ENCODE assay signal across 32 mouse cellular contexts in genomic region chr5:99153269-99153850, GRCm38 (mm10).
DNase-seq lines count a peak whose midpoint lies in the region; ATAC-seq and TF ChIP-seq lines count a peak whose summit lies in the region.
"Had no signal": no experiment of that assay in that cellular context is flagged by ENCODE, and none has a peak within 500 bp of the region (broad histone marks: within the 10 kb centered on the region; RNA-seq: fewer than 3 reads in every experiment).

No protein-coding gene starts in this region.

- ATAC-seq in limb, embryonic 13.5 days (ENCODE audit: low FRiP score, low read depth): peak; percentile 78
- no peak for ATAC-seq in intestine, postnatal 0 days
- ATAC-seq in hindbrain, embryonic 13.5 days (ENCODE audit: low FRiP score): no peak
- ATAC-seq: activated CD4-positive, CD25-positive, alpha-beta regulatory T cell, adult 4 months; forebrain, embryonic 13.5 days; hindbrain, postnatal 0 days; intestine, embryonic 16.5 days; midbrain, embryonic 16.5 days had no signal

- 74% methylated on average over 2 of the region's 2 CpGs for WGBS in heart, embryonic 10.5 days
- WGBS in limb, embryonic 13.5 days: 26% methylated on average over 2 of the region's 2 CpGs
- 75% methylated on average over 2 of the region's 2 CpGs for WGBS in intestine, postnatal 0 days
- WGBS in hindbrain, embryonic 13.5 days: 71% methylated on average over 2 of the region's 2 CpGs

- H3K36me3 ChIP-seq in heart, embryonic 10.5 days: no peaks in the 10 kb centered on the region
- H3K36me3 ChIP-seq in limb, embryonic 13.5 days: no peaks in the 10 kb centered on the region
- H3K36me3 ChIP-seq in intestine, postnatal 0 days (ENCODE audit: control insufficient read depth, insufficient read depth): no peaks in the 10 kb centered on the region
- no peaks in the 10 kb centered on the region for H3K36me3 ChIP-seq in hindbrain, embryonic 13.5 days
- H3K36me3 ChIP-seq: heart, embryonic 13.5 days; hindbrain, embryonic 10.5 days; liver, embryonic 15.5 days; lung, embryonic 15.5 days; neural tube, embryonic 12.5 days had no signal

- 0 out of 2 replicates have a peak, but pooled peaks cover 3% of the 10 kb centered on the region for H3K27me3 ChIP-seq in heart, embryonic 10.5 days (ENCODE audit: insufficient read depth, poor library complexity, severe bottlenecking)
- peaks cover 15% of the 10 kb centered on the region for H3K27me3 ChIP-seq in limb, embryonic 13.5 days
- H3K27me3 ChIP-seq in intestine, postnatal 0 days (replicated peaks; ENCODE audit: control insufficient read depth, insufficient read depth, low read length): no peaks in the 10 kb centered on the region
- H3K27me3 ChIP-seq in hindbrain, embryonic 13.5 days: no peaks in the 10 kb centered on the region
- H3K27me3 ChIP-seq: forebrain, embryonic 13.5 days; liver, embryonic 15.5 days; lung, embryonic 15.5 days; neural tube, embryonic 12.5 days had no signal

- no peaks in the 10 kb centered on the region for H3K4me1 ChIP-seq in heart, embryonic 10.5 days
- peaks cover 9% of the 10 kb centered on the region; the same call in 1 of the 2 replicates for H3K4me1 ChIP-seq in limb, embryonic 13.5 days
- H3K4me1 ChIP-seq in intestine, postnatal 0 days (replicated peaks; ENCODE audit: control insufficient read depth, insufficient read depth, low read length): no peaks in the 10 kb centered on the region
- H3K4me1 ChIP-seq in hindbrain, embryonic 13.5 days (replicated peaks): no peaks in the 10 kb centered on the region
- H3K4me1 ChIP-seq: forebrain, embryonic 13.5 days; heart, embryonic 13.5 days; liver, embryonic 15.5 days; lung, embryonic 15.5 days; neural tube, embryonic 12.5 days had no signal

- TF ChIP-seq CTCF in intestine, postnatal 0 days (IDR thresholded peaks at IDR 0.05; ENCODE audit: low read depth): no peak

- intact Hi-C loops in heart, postnatal 10 days (cut with DNase I): loop anchor here (10.0 kb wide), 1 partner anchor 249 kb away; no protein-coding TSS in a partner anchor

- no peaks in the 10 kb centered on the region for H3K9me3 ChIP-seq in heart, embryonic 10.5 days
- H3K9me3 ChIP-seq in limb, embryonic 13.5 days: no peaks in the 10 kb centered on the region
- no peaks in the 10 kb centered on the region for H3K9me3 ChIP-seq in intestine, postnatal 0 days (ENCODE audit: control insufficient read depth)
- H3K9me3 ChIP-seq in hindbrain, embryonic 13.5 days: no peaks in the 10 kb centered on the region
- H3K9me3 ChIP-seq: forebrain, embryonic 13.5 days; heart, embryonic 13.5 days; hindbrain, embryonic 10.5 days; liver, embryonic 15.5 days; lung, embryonic 15.5 days; neural tube, embryonic 12.5 days had no signal

- no peak overlapping the region for H3K27ac ChIP-seq in heart, embryonic 10.5 days
- no peak overlapping the region for H3K27ac ChIP-seq in limb, embryonic 13.5 days
- H3K27ac ChIP-seq in intestine, postnatal 0 days (ENCODE audit: low read depth, low read length): no peak overlapping the region
- H3K27ac ChIP-seq in hindbrain, embryonic 13.5 days: no peak overlapping the region
- H3K27ac ChIP-seq: forebrain, embryonic 13.5 days; heart, adult 2 months; heart, embryonic 13.5 days; hindbrain, embryonic 10.5 days; hindbrain, postnatal 0 days; liver, embryonic 15.5 days; lung, embryonic 15.5 days; neural tube, embryonic 12.5 days had no signal

- H3K4me3 ChIP-seq in heart, embryonic 10.5 days: no peak overlapping the region
- no peak overlapping the region for H3K4me3 ChIP-seq in limb, embryonic 13.5 days
- no peak overlapping the region for H3K4me3 ChIP-seq in intestine, postnatal 0 days (ENCODE audit: low read depth, low read length)
- H3K4me3 ChIP-seq in hindbrain, embryonic 13.5 days: no peak overlapping the region
- H3K4me3 ChIP-seq: forebrain, embryonic 13.5 days; heart, adult 2 months; heart, embryonic 13.5 days; hindbrain, embryonic 10.5 days; liver, embryonic 15.5 days; lung, embryonic 15.5 days; myocyte; neural tube, embryonic 12.5 days had no signal

- no peak overlapping the region for H3K4me2 ChIP-seq in limb, embryonic 13.5 days (replicated peaks)
- H3K4me2 ChIP-seq in intestine, postnatal 0 days (replicated peaks; ENCODE audit: low read depth): no peak overlapping the region
- H3K4me2 ChIP-seq in hindbrain, embryonic 13.5 days: no peak overlapping the region
- H3K4me2 ChIP-seq: forebrain, embryonic 13.5 days; heart, embryonic 13.5 days; liver, embryonic 15.5 days; lung, embryonic 15.5 days; midbrain, embryonic 11.5 days; neural tube, embryonic 12.5 days had no signal

- H3K9ac ChIP-seq in limb, embryonic 13.5 days: no peak overlapping the region
- H3K9ac ChIP-seq in intestine, postnatal 0 days (ENCODE audit: low read depth, low read length): no peak overlapping the region
- H3K9ac ChIP-seq in hindbrain, embryonic 13.5 days: no peak overlapping the region
- H3K9ac ChIP-seq: forebrain, embryonic 13.5 days; heart, embryonic 13.5 days; liver, embryonic 15.5 days; lung, embryonic 15.5 days; neural tube, embryonic 12.5 days had no signal

- DNase-seq in heart, postnatal 10 days: peak; percentile 12 to 34
- no peak for DNase-seq in heart, embryonic 10.5 days (ENCODE audit: low spot score)
- peak; percentile 11 for DNase-seq in adipocyte (ENCODE audit: low spot score)
- peak; percentile 13 for DNase-seq in lung, postnatal 14 days
- no peak for DNase-seq in thymus, postnatal 36 days
- DNase-seq: adrenal gland, adult 8-10 months; cerebellum, adult 11 months; cerebellum, adult 9-10 months; cerebellum, postnatal 36 days; heart, adult 2 months; kidney, adult 9 months; kidney, postnatal 10 days; layer of hippocampus, postnatal 36 days; left cerebral cortex, postnatal 4 days; right cerebral cortex, adult 18-20 months; thymus, adult 2 months; thymus, postnatal 4 days had no signal

Comparison
In these comparisons a context has a peak if more than half of its experiments do, and no peak if none do; other contexts are left out.
1. DNase-seq: peak in heart, postnatal 10 days (2 of 2), adipocyte (single experiment) and lung, postnatal 14 days (single experiment); none in heart, embryonic 10.5 days (single experiment) and thymus, postnatal 36 days (0 of 2).